ENCODE assay signal across 8 mouse cellular contexts in genomic region chr15:3995448-3996266, GRCm38 (mm10). TPM values are rescaled to one million over a fixed set of nuclear protein-coding genes. Genes with fewer than 3 reads are reported as not detected.
DNase-seq lines count a peak whose midpoint lies in the region; ATAC-seq and TF ChIP-seq lines count a peak whose summit lies in the region.

AW549877 (minus strand) TSS chr15:3995744.

- no peaks in the 10 kb centered on the region for H3K4me1 ChIP-seq in cortical plate, adult 2 months (ENCODE audit: control insufficient read depth, insufficient read depth, low read length)

- H3K27ac ChIP-seq in cortical plate, adult 2 months (ENCODE audit: insufficient read depth, low read length), result peak within 1 kb of the TSS; percentile 95

- peak; percentile 97 for ATAC-seq in activated CD4-positive, CD25-positive, alpha-beta regulatory T cell, adult 4 months
- peak; percentile 86 for ATAC-seq in megakaryocyte progenitor cell, adult 5-6 weeks (replicated peaks; ENCODE audit: poor library complexity)

- no peak for TF ChIP-seq CTCF in cortical plate, adult 2 months (IDR thresholded peaks at IDR 0.05; ENCODE audit: extremely low read depth, insufficient read depth, low read length)

- peak; percentile 99 for DNase-seq in gastrocnemius, postnatal 10 days
- peak; percentile 98 for DNase-seq in induced T-regulatory cell, adult 2 months (ENCODE audit: low read depth)
- DNase-seq in left cerebral cortex, adult 9 months (ENCODE audit: low spot score in 2 of 2), result peak; percentile 97 to 98
- peak; percentile 96 for DNase-seq in right cerebral cortex, postnatal 14 days
- DNase-seq in urinary bladder, postnatal 36 days (ENCODE audit: low spot score in 2 of 2), result peak; percentile 98 to 99

- peak within 1 kb of the TSS; percentile 74 for H3K4me3 ChIP-seq in cortical plate, adult 2 months (ENCODE audit: insufficient read depth, low read length)

- TF ChIP-seq POLR2A in cortical plate, adult 2 months (IDR thresholded peaks at IDR 0.05; ENCODE audit: extremely low read depth, insufficient read depth, low read length), result peak; percentile 87

RNA-seq across cellular contexts. Expression of gene AW549877, which starts in this region (rescaled TPM):
- 10 to 100 TPM; 26.7 to 29.1 TPM for polyA plus RNA-seq in activated CD4-positive, CD25-positive, alpha-beta regulatory T cell, adult 4 months (2017; shearing (Covaris generic))
- 37.8 and 39.0 TPM in 2 replicates for polyA plus RNA-seq in cortical plate, adult 2 months (2012; rRNA removed)
- 10 to 100 TPM; 13.9 to 15.3 TPM for total RNA-seq in gastrocnemius, postnatal 10 days (2021)
- total RNA-seq in megakaryocyte progenitor cell, adult 5-6 weeks (2015), result 32.1 and 35.4 TPM in 2 replicates
- 6.7 and 9.9 TPM in 2 replicates for total RNA-seq in megakaryocyte progenitor cell, adult 5-6 weeks (2017)

Comparison
In these comparisons a context has a peak if more than half of its experiments do, and no peak if none do; other contexts are left out.
1. Peak in every context shown above with its lines: DNase-seq, ATAC-seq, H3K4me3 ChIP-seq and H3K27ac ChIP-seq.